Mouse (Mus musculus): ENCODE results near the gene Fam219a. TPM values are rescaled to one million over a fixed set of nuclear protein-coding genes. Genes with fewer than 3 reads are reported as not detected.

The Fam219a gene
- 2.9 TPM for polyA plus RNA-seq (2014; fragmentation: Illumina TruSeq; extraction: RNeasy Lipid Tissue Mini Kit (QIAGEN cat#74804); ENCODE audit: low read depth, low replicate concordance)

DNA sequence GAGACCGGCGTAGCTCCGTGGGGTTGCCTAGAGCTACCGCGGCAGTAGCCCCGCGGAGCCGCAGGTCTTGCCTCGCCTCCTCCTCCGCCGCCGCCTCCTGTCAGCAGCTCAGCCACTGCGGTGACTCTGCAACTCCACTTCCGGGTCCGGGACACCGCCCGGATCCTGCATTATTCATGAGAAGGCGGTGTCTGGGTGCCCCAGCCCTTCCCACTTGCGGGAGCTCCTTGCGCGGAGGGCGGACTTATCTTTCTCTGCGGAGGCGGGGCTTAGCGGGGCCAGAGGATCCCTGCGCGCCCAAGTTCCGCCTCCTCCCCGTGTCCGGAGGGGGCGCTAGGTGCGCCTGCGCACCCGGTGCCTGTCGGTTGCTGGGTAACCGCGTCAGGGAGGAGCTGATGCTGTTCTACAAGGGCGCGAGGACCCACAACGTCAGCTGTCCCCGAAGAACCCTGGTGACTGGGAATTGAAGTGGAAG lies at the start of gene Fam219a, which contains the start of gene Dnaic1:
TSS of gene Fam219a (minus strand) at position 128 of the 475 bp plus-strand sequence.
TSS of gene Dnaic1 (plus strand) at position 365 of the 475 bp plus-strand sequence.

DNA sequence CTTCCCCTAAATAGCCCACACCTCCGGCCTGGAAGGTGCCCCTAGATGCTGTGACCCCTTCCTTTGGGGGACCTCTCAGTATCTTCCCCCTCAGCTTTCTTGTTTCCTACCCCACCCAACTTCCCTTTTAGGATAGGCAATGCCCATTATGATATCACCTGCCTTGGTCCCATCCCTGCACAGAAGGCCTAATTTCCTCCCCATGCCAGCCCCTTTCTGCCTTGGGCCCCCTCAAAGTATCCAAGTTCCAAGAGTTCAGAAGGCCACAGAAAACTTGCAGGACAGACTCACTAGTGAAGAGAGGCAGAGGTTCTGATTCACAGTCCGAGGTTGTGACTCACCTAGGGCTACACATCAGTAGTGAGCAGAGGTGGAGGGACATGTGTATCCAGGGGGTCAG lies 52.1 kb downstream of the Fam219a start, which contains the start of gene 1110017D15Rik:
TSS of gene 1110017D15Rik (minus strand) at position 101 of the 400 bp plus-strand sequence.

DNA sequence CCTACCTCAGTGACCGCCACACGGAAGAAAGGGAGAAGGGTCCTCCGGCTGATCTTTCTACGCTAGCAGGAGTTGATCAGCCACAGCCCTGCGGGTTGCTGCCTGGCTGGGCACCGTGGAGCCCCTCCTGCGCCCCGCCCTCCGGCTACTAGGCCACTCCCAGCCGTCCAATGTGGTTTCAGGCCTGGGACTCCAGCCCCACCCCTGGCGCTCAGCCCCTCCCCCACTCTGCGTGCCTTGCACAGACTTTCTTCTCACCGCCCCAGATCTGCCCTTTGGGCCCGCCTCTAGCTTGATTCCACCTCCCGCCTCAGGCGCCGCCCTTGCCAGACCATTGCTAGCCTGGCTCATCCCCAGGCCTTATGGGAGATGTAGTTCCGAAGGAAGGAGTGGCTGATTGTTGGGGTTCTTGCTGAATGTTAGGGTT lies 66.3 kb downstream of the Fam219a start, which contains the start of gene AI464131:
TSS of gene AI464131 (minus strand) at position 91 of the 427 bp plus-strand sequence.

Other genes with a start within 250 kb of the Fam219a start
- 45.8 TPM for gene Ubap1, start 220.5 kb downstream of the Fam219a start, polyA plus RNA-seq (2014; fragmentation: Illumina TruSeq; extraction: RNeasy Lipid Tissue Mini Kit (QIAGEN cat#74804); ENCODE audit: low read depth, low replicate concordance)
- gene Kif24, start 104.7 kb downstream of the Fam219a start, polyA plus RNA-seq (2014; fragmentation: Illumina TruSeq; extraction: RNeasy Lipid Tissue Mini Kit (QIAGEN cat#74804); ENCODE audit: low read depth, low replicate concordance) = 1.8 TPM
- gene Nudt2, start 104.4 kb downstream of the Fam219a start, polyA plus RNA-seq (2014; fragmentation: Illumina TruSeq; extraction: RNeasy Lipid Tissue Mini Kit (QIAGEN cat#74804); ENCODE audit: low read depth, low replicate concordance) = 33.1 TPM
- 3.0 TPM for gene AI464131, start 66.5 kb downstream of the Fam219a start, polyA plus RNA-seq (2014; fragmentation: Illumina TruSeq; extraction: RNeasy Lipid Tissue Mini Kit (QIAGEN cat#74804); ENCODE audit: low read depth, low replicate concordance)
- not detected for gene 1110017D15Rik, start 52.2 kb downstream of the Fam219a start, polyA plus RNA-seq (2014; fragmentation: Illumina TruSeq; extraction: RNeasy Lipid Tissue Mini Kit (QIAGEN cat#74804); ENCODE audit: low read depth, low replicate concordance)
- not detected for gene Dnaic1, start 237 bp upstream of the Fam219a start, polyA plus RNA-seq (2014; fragmentation: Illumina TruSeq; extraction: RNeasy Lipid Tissue Mini Kit (QIAGEN cat#74804); ENCODE audit: low read depth, low replicate concordance)
- gene Enho, start 70.8 kb upstream of the Fam219a start, polyA plus RNA-seq (2014; fragmentation: Illumina TruSeq; extraction: RNeasy Lipid Tissue Mini Kit (QIAGEN cat#74804); ENCODE audit: low read depth, low replicate concordance) = not detected
- 1.2 TPM for gene Cntfr, start 127.6 kb upstream of the Fam219a start, polyA plus RNA-seq (2014; fragmentation: Illumina TruSeq; extraction: RNeasy Lipid Tissue Mini Kit (QIAGEN cat#74804); ENCODE audit: low read depth, low replicate concordance)
- 18.6 TPM for gene Il11ra1, start 130.5 kb upstream of the Fam219a start, polyA plus RNA-seq (2014; fragmentation: Illumina TruSeq; extraction: RNeasy Lipid Tissue Mini Kit (QIAGEN cat#74804); ENCODE audit: low read depth, low replicate concordance)
- gene Rpp25l, start 144.0 kb upstream of the Fam219a start, polyA plus RNA-seq (2014; fragmentation: Illumina TruSeq; extraction: RNeasy Lipid Tissue Mini Kit (QIAGEN cat#74804); ENCODE audit: low read depth, low replicate concordance) = not detected
- gene Dctn3, start 153.6 kb upstream of the Fam219a start, polyA plus RNA-seq (2014; fragmentation: Illumina TruSeq; extraction: RNeasy Lipid Tissue Mini Kit (QIAGEN cat#74804); ENCODE audit: low read depth, low replicate concordance) = 42.9 TPM
- not detected for gene Arid3c, start 161.6 kb upstream of the Fam219a start, polyA plus RNA-seq (2014; fragmentation: Illumina TruSeq; extraction: RNeasy Lipid Tissue Mini Kit (QIAGEN cat#74804); ENCODE audit: low read depth, low replicate concordance)
- 2.4 TPM for gene Galt, start 185.7 kb upstream of the Fam219a start, polyA plus RNA-seq (2014; fragmentation: Illumina TruSeq; extraction: RNeasy Lipid Tissue Mini Kit (QIAGEN cat#74804); ENCODE audit: low read depth, low replicate concordance)
- gene Sigmar1, start 186.6 kb upstream of the Fam219a start, polyA plus RNA-seq (2014; fragmentation: Illumina TruSeq; extraction: RNeasy Lipid Tissue Mini Kit (QIAGEN cat#74804); ENCODE audit: low read depth, low replicate concordance) = 48.6 TPM
- gene Ccl27a, start 204.7 kb upstream of the Fam219a start, polyA plus RNA-seq (2014; fragmentation: Illumina TruSeq; extraction: RNeasy Lipid Tissue Mini Kit (QIAGEN cat#74804); ENCODE audit: low read depth, low replicate concordance) = 4.1 TPM